Mouse (Mus musculus) C2C12 (cell line): Measurements from ENCODE around the gene Prkg1.

Source experiments
- CEBPB ChIP-seq: IDR thresholded peaks from one replicate; pipeline ENCODE4 v1.6.1; 2011; ENCODE audit warnings: low read depth, mild to moderate bottlenecking, control low read depth, moderate library complexity
- CTCF ChIP-seq: IDR thresholded peaks from one replicate; pipeline ENCODE4 v1.5.1; 2011; ENCODE audit not compliant: control insufficient read depth, insufficient read depth, insufficient read length
- FOSL1 ChIP-seq: IDR thresholded peaks from one replicate; pipeline ENCODE4 v1.8.0; 2011; ENCODE audit warnings: mild to moderate bottlenecking, low read length; ENCODE audit not compliant: poor library complexity, insufficient read depth, severe bottlenecking
- MAX ChIP-seq: IDR thresholded peaks from one replicate; pipeline ENCODE4 v1.6.1; 2011; ENCODE audit warnings: mild to moderate bottlenecking, control low read depth
- MYOD1 ChIP-seq: IDR thresholded peaks from one replicate; pipeline ENCODE4 v1.6.1; 2011; ENCODE audit warnings: low read depth; ENCODE audit not compliant: control insufficient read depth, insufficient read length
- MYOG ChIP-seq: IDR thresholded peaks from one replicate; pipeline ENCODE4 v1.6.1; 2011; ENCODE audit not compliant: control insufficient read depth, insufficient read length; ENCODE audit errors: extremely low read depth
- USF1 ChIP-seq: IDR thresholded peaks from one replicate; pipeline ENCODE4 v1.6.1; 2011; ENCODE audit warnings: low read depth, mild to moderate bottlenecking, control low read depth, moderate library complexity

- TF ChIP-seq CTCF = no peak
- TF ChIP-seq MAX = no peak
- no peak for TF ChIP-seq USF1
- no peak for TF ChIP-seq FOSL1
- no peak for TF ChIP-seq MYOG
- no peak for TF ChIP-seq CEBPB
- TF ChIP-seq MYOD1 = no peak
Observed at GRCm38 (mm10) chr19:31762411-31763245, 2.2 kb downstream of the Prkg1 start.
